In genomic region chr4:126051617-126052016, GRCm38 (mm10) we compare ENCODE assay signal across 12 mouse cellular contexts. TPM values are rescaled to one million over a fixed set of nuclear protein-coding genes. Genes with fewer than 3 reads are reported as not detected.
DNase-seq lines count a peak whose midpoint lies in the region; ATAC-seq and TF ChIP-seq lines count a peak whose summit lies in the region.
"Had no signal": no experiment of that assay in that cellular context is flagged by ENCODE, and none has a peak within 500 bp of the region (broad histone marks: within the 10 kb centered on the region; RNA-seq: fewer than 3 reads in every experiment).

No protein-coding gene starts in this region.

- no peak overlapping the region for H3K4me2 ChIP-seq in lung, postnatal 0 days (replicated peaks; ENCODE audit: low read depth, low read length)
- no peak overlapping the region for H3K4me2 ChIP-seq in forebrain, embryonic 13.5 days

- TF ChIP-seq EP300 in lung, postnatal 0 days (IDR thresholded peaks at IDR 0.05): no peak

- peaks cover 10% of the 10 kb centered on the region; the same call in 1 of the 2 replicates for H3K36me3 ChIP-seq in lung, postnatal 0 days (ENCODE audit: insufficient read depth, low read length)
- H3K36me3 ChIP-seq in forebrain, embryonic 13.5 days (ENCODE audit: poor library complexity, severe bottlenecking): peaks cover 66% of the 10 kb centered on the region

- no peak for TF ChIP-seq CTCF in brain, embryonic 14.5 days (IDR thresholded peaks at IDR 0.05; ENCODE audit: borderline replicate concordance, extremely low read depth, insufficient read depth, insufficient read length)
- no peak; the same call in 1 of the 2 replicates for TF ChIP-seq CTCF in lung, postnatal 0 days (IDR thresholded peaks at IDR 0.05)

- H3K27ac ChIP-seq in lung, postnatal 0 days (ENCODE audit: low read length): no peak overlapping the region
- no peak overlapping the region for H3K27ac ChIP-seq in forebrain, embryonic 13.5 days
- H3K27ac ChIP-seq: hindbrain, postnatal 0 days had no signal

- no peaks in the 10 kb centered on the region for H3K27me3 ChIP-seq in lung, postnatal 0 days (replicated peaks; ENCODE audit: insufficient read depth, low read length)
- no peaks in the 10 kb centered on the region for H3K27me3 ChIP-seq in forebrain, embryonic 13.5 days

- WGBS in lung, postnatal 0 days: 43% methylated on average over 7 of the region's 7 CpGs
- WGBS in forebrain, embryonic 13.5 days: 88% methylated on average over 7 of the region's 7 CpGs

- H3K4me3 ChIP-seq in lung, postnatal 0 days (ENCODE audit: low read depth, low read length): no peak overlapping the region
- no peak overlapping the region for H3K4me3 ChIP-seq in forebrain, embryonic 13.5 days
- H3K4me3 ChIP-seq: myocyte had no signal

- ATAC-seq in lung, postnatal 0 days: peak; percentile 54
- ATAC-seq in forebrain, embryonic 13.5 days: no peak
- no peak for ATAC-seq in monocyte, adult 5-6 weeks (replicated peaks; ENCODE audit: insufficient number of reproducible peaks, low FRiP score, low TSS enrichment, poor library complexity, severe bottlenecking)
- ATAC-seq: hindbrain, postnatal 0 days had no signal

- peaks cover 7% of the 10 kb centered on the region; the same call in 1 of the 2 replicates for H3K4me1 ChIP-seq in lung, postnatal 0 days (ENCODE audit: insufficient read depth, low read depth, low read length)
- peaks cover 14% of the 10 kb centered on the region for H3K4me1 ChIP-seq in forebrain, embryonic 13.5 days

- H3K9me3 ChIP-seq in lung, postnatal 0 days (ENCODE audit: low read length): no peaks in the 10 kb centered on the region
- no peaks in the 10 kb centered on the region for H3K9me3 ChIP-seq in forebrain, embryonic 13.5 days (replicated peaks)

- peak; percentile 14 for DNase-seq in adipocyte (ENCODE audit: low spot score)
- peak; percentile 13 for DNase-seq in brain, embryonic 14.5 days (ENCODE audit: low read depth)
- peak; percentile 70 for DNase-seq in layer of hippocampus, adult 9-10 months (ENCODE audit: low spot score)
- peak; percentile 66 for DNase-seq in lung, postnatal 0 days (ENCODE audit: low spot score)
- DNase-seq in testis, postnatal 14 days (ENCODE audit: low spot score): no peak
- DNase-seq in thymus, adult 18-20 months: no peak
- DNase-seq: adrenal gland, postnatal 10 days; cerebellum, adult 18-20 months had no signal

- H3K9ac ChIP-seq in lung, postnatal 0 days (replicated peaks; ENCODE audit: low read depth): no peak overlapping the region
- no peak overlapping the region for H3K9ac ChIP-seq in forebrain, embryonic 13.5 days

- no peak for TF ChIP-seq POLR2A in brain, embryonic 14.5 days (IDR thresholded peaks at IDR 0.05; ENCODE audit: borderline replicate concordance, extremely low read depth, insufficient read depth, insufficient read length, poor library complexity, severe bottlenecking)

RNA-seq across cellular contexts. Expression of gene Mrps15, which starts 4.9 kb away (rescaled TPM):
- 66.2 and 70.9 TPM in 2 replicates for polyA plus RNA-seq in brain, embryonic 14.5 days (2012; rRNA removed)
- polyA plus RNA-seq in lung, postnatal 0 days (2015; fragmentation: Nextera tagmentation; extraction: Ambion mirVana): 63.5 and 74.9 TPM in 2 replicates
- polyA plus RNA-seq in forebrain, embryonic 13.5 days (2015; fragmentation: Nextera tagmentation; extraction: Ambion mirVana): 122 and 125 TPM in 2 replicates
- total RNA-seq in monocyte, adult 5-6 weeks (2017): 20.1 to 47.3 TPM (median 29.8 TPM) in 3 replicates

RNA-seq across cellular contexts. Expression of gene Oscp1, which starts 6.7 kb away (rescaled TPM):
- 6.4 and 14.7 TPM in 2 replicates for polyA plus RNA-seq in brain, embryonic 14.5 days (2012; rRNA removed)
- 11.8 and 12.3 TPM in 2 replicates for polyA plus RNA-seq in lung, postnatal 0 days (2015; fragmentation: Nextera tagmentation; extraction: Ambion mirVana)
- 27.8 and 37.7 TPM in 2 replicates for polyA plus RNA-seq in forebrain, embryonic 13.5 days (2015; fragmentation: Nextera tagmentation; extraction: Ambion mirVana)
- 0.10 to 0.21 TPM (median 0.19 TPM) in 3 replicates for total RNA-seq in monocyte, adult 5-6 weeks (2017)

RNA-seq across cellular contexts. Expression of gene Csf3r, which starts 27.3 kb away (rescaled TPM):
- 1.1 and 1.3 TPM in 2 replicates for polyA plus RNA-seq in brain, embryonic 14.5 days (2012; rRNA removed)
- polyA plus RNA-seq in lung, postnatal 0 days (2015; fragmentation: Nextera tagmentation; extraction: Ambion mirVana): 3.4 and 3.7 TPM in 2 replicates
- 0.10 and 0.21 TPM in 2 replicates for polyA plus RNA-seq in forebrain, embryonic 13.5 days (2015; fragmentation: Nextera tagmentation; extraction: Ambion mirVana)
- 57.1 to 78.5 TPM (median 70.8 TPM) in 3 replicates for total RNA-seq in monocyte, adult 5-6 weeks (2017)
- polyA plus RNA-seq: myocyte had no signal

RNA-seq across cellular contexts. Expression of gene Lsm10, which starts 44.8 kb away (rescaled TPM):
- polyA plus RNA-seq in brain, embryonic 14.5 days (2012; rRNA removed): 53.6 and 72.8 TPM in 2 replicates
- 62.2 and 64.1 TPM in 2 replicates for polyA plus RNA-seq in lung, postnatal 0 days (2015; fragmentation: Nextera tagmentation; extraction: Ambion mirVana)
- polyA plus RNA-seq in forebrain, embryonic 13.5 days (2015; fragmentation: Nextera tagmentation; extraction: Ambion mirVana): 55.9 and 56.0 TPM in 2 replicates
- total RNA-seq in monocyte, adult 5-6 weeks (2017): 14.4 to 20.7 TPM (median 16.1 TPM) in 3 replicates

RNA-seq across cellular contexts. Expression of gene Stk40, which starts 52.1 kb away (rescaled TPM):
- polyA plus RNA-seq in brain, embryonic 14.5 days (2012; rRNA removed): 19.6 and 28.1 TPM in 2 replicates
- polyA plus RNA-seq in lung, postnatal 0 days (2015; fragmentation: Nextera tagmentation; extraction: Ambion mirVana): 26.7 and 30.6 TPM in 2 replicates
- polyA plus RNA-seq in forebrain, embryonic 13.5 days (2015; fragmentation: Nextera tagmentation; extraction: Ambion mirVana): 34.2 and 36.1 TPM in 2 replicates
- 37.1 to 68.5 TPM (median 61.2 TPM) in 3 replicates for total RNA-seq in monocyte, adult 5-6 weeks (2017)

Comparison
In these comparisons a context has a peak if more than half of its experiments do, and no peak if none do; other contexts are left out.
1. DNase-seq: peak in adipocyte (single experiment), brain, embryonic 14.5 days (single experiment), layer of hippocampus, adult 9-10 months (single experiment) and lung, postnatal 0 days (single experiment); none in testis, postnatal 14 days (single experiment) and thymus, adult 18-20 months (0 of 2).